Mouse (Mus musculus) thymus, postnatal 10 days (tissue): Measurements from ENCODE around the gene C2cd3.
"Not testable (repeated sequence)": the region's sequence is repeated elsewhere in the genome, so short reads cannot be mapped to it uniquely, and the experiment has no call there.

Experiments used
- DNase-seq, 2 experiments: peaks; one replicate each; pipeline ENCODE4 v3.0.0; 2021; ENCODE audit warnings: low spot score in 2 of 2

Gene C2cd3

DNA sequence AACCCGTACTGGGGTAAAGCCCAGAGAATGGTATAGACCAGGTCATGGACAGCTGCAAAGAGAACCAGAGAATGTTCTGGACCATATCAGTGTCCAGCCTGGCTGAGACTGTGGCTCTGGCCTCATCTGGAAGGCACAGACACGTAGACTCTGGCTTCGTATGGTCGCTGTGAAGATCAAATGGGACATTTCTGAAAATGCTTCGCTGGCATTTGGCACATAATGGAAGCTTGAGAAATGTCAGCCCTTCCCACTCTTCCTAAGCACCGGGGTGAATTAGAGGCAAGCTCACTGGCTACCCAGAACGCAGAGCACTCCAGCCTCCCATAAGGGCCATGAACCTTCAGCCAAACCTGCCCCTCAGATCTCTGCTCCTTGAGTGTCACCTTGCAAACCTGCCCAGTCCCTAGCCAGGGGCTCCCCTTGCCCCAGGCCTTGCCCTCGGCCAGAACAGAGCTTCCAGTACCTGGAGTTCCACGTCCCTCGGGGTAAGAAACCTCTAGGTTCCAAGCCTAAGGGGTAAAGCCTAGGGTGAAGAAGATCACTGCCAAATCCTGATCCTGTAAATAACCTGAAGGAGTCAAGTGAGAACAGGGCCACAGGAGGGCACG is 98.9 kb downstream of the C2cd3 start:
- DNase-seq: no peak

- no peak for DNase-seq
Measured at GRCm38 (mm10) chr7:100471407-100471797, 99.4 kb downstream of the C2cd3 start.

GRCm38 (mm10) chr7:100472777-100473176 is 100.7 kb downstream of the C2cd3 start, which contains the start of gene Ucp3:
TSS of gene Ucp3 (plus strand) at chr7:100472990.
- DNase-seq: no peak

DNA sequence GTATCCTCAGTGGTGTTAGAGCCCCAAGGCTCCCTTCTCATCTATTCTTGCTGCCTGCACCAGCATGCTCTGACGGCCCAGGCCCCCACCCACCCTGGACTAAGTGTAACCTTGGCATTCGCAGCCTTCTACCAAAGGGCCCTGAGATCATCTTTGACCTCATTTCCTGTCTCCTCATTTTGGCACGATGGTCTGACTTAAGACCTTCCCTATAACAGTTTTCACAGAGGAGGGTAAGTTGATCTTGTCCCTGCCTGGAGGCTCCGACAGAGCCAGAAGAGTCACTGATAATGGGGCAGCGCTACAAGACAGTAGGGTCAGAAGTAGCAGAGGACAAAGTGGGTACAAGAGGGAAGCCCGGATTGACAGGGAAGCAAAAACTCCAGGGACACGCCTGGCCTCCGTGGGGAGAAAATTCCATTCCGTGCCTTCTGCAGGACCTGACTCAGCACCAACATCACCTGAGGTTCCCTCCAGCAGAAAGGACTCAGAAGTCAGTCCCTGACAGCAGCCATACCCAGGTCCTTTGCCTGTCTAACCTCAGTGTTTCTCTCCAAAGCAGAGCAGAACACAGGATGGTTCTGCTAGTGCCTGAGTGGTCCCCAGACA is 101.9 kb downstream of the C2cd3 start:
- no peak for DNase-seq

GRCm38 (mm10) chr7:100474680-100475079 is 102.6 kb downstream of the C2cd3 start:
- no peak for DNase-seq

GRCm38 (mm10) chr7:100479100-100479822 is 107.2 kb downstream of the C2cd3 start:
- DNase-seq: no peak

DNA sequence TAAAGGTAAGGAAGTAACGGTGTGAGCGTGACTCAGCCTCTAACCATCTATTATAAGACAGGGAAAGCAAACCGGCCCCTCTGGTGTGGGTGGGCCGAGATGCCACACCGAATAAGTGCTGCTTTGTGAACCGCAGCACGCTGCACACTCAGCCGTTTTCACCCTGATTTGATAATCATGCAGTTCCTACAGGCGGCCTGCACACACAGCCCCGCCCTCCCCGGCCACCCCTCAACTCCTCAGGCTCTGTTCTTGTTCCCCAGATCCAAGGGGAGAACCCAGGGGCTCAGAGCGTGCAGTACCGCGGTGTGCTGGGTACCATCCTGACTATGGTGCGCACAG is 107.8 kb downstream of the C2cd3 start:
- DNase-seq: no peak

GRCm38 (mm10) chr7:100480175-100480574 is 108.1 kb downstream of the C2cd3 start:
- no peak for DNase-seq

DNA sequence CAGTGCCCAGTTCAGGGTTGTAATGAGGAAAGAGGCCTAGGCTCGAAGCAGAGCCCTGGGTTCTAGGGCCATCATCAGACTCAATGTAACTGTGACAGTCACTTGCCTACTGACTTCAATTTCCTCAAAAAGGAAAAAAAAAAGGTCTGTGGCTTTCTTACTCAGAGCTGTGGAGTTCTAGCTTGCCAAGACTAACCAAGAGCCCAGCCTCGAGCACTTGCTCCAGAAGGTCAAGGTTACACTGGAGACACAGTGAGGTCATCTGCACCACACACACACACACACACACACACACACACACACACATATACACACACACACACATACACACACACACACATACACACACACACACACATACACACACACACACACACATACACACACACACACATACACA is 110.0 kb downstream of the C2cd3 start:
- DNase-seq: not testable (repeated sequence)

DNA sequence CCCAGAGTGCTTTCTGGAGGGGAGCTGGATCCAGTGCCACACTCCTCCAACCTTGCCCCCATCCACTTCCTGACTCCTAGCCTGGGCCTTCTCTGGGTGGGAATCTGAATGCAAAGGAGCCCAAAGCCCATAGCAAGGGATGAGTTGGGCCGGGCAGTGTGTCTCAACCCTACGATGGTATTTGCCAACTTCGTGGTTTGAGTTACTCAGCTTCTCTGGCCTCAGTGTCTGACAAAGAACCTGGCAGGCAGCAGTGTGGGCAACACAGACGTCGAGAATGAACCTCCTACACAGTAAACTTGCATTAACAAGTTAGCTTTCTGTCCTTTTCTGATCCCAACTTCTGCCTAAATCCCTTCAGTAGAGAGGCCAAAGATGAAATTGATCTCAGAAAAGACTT is 112.5 kb downstream of the C2cd3 start:
- no peak for DNase-seq

- no peak for DNase-seq
Measured at GRCm38 (mm10) chr7:100487301-100487700, 115.3 kb downstream of the C2cd3 start.

GRCm38 (mm10) chr7:100488474-100489048 is 116.5 kb downstream of the C2cd3 start:
- DNase-seq: no peak

GRCm38 (mm10) chr7:100492391-100493116 is 120.5 kb downstream of the C2cd3 start:
- DNase-seq: peak in 1 of 2 experiments; percentile 35

GRCm38 (mm10) chr7:100493117-100493483 is 121.1 kb downstream of the C2cd3 start, which contains the start of gene Ucp2:
TSS of gene Ucp2 (plus strand) at chr7:100493337.
- peak; percentile 94 to 98 for DNase-seq

DNA sequence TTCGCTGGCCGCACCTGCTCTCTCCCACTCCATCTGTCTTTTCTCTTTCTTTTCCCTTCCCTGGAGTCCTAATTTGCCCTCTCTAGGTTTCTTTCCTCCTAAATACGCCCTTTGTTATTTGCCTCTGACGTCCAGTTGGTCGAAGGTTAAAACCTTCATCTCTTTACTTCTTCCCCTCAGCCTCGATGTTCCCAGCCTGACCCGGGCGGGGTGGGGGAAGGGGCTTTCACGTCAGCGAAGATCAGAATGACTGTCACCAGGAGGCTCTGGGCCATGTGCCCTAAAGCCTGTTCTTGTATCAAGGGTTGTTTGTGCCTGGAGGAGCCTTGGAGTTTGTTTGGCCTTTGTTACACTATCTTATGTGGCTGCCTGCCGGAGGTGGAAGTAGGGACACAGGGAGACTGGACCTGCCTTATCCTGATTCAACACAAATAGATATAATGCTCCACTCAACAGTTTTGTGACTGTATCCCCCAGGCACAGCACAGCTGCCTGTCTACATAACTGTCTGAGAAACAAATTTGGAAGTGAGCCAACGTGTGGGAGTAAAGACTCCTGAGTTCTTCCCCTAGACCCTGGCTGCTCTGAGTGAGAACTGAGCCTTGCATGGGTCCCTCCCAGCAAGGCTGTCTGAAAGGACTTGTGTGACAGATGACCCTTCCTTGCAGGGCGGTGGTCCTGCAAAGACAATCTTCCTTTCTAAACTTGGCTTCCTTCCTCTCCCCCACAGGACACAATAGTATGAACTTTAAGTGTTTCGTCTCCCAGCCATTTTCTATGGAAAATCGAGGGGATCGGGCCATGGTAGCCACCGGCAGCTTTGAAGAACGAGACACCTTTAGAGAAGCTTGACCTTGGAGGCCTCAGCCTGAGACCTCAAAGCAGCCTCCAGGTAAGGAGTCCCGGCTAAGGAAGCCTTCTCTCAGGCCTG is 121.7 kb downstream of the C2cd3 start:
- DNase-seq: peak; percentile 48 to 55

DNA sequence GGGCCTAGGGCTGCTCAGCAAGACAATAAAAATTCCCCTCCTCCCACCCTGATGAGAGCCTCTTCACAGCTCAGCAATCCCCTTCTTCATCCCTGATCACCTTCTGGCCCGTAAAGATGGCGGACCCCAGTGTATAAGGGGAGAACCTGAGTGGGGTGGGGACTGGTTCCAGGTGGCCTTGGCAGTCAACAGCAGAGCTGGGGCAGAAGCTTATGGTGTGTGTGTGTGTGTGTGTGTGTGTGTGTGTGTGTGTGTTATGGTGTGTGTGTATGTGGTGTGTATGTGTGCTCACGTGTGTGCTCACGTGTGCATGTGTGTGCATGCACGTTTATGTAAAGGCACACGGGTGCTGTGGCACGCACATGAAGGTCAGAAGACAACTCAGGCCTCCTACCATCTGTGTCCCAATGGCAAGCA is 122.4 kb downstream of the C2cd3 start:
- peak in 1 of 2 experiments; percentile 40 for DNase-seq

DNA sequence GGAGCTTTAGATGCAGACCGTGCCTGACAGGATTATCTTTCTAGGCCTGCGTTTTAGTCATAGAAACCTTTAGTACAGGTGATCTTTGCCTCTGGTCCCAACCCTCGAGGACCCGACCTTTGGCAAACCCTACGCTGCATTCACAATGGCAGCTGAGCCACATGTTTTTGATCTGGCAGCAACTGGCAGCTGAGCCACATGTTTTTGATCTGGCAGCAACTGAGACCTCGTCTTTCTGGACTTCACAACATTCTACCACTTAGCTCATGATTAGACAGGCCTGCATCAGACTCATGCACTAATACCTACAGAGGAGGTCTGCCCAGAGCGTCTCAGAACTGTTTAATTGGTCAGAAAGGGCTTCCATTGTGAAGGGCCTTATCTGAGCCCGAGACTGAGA is 123.0 kb downstream of the C2cd3 start:
- peak in 1 of 2 experiments; percentile 24 for DNase-seq

- peak; percentile 85 to 93 for DNase-seq
Measured at GRCm38 (mm10) chr7:100495581-100496251, 123.7 kb downstream of the C2cd3 start.

GRCm38 (mm10) chr7:100496371-100496770 is 124.3 kb downstream of the C2cd3 start:
- DNase-seq: no peak

DNA sequence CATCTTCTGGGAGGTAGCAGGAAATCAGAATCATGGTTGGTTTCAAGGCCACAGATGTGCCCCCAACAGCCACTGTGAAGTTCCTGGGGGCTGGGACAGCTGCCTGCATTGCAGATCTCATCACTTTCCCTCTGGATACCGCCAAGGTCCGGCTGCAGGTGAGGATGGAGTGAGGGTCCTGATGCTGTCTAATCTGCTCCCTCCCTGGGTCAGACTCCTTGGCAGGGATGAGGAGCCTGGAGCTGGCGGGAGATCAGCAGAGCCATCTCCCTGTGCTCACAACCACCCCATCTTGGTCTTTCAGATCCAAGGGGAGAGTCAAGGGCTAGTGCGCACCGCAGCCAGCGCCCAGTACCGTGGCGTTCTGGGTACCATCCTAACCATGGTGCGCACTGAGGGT is 124.8 kb downstream of the C2cd3 start:
- no peak for DNase-seq
